8 mouse cellular contexts compared by ENCODE assay signal in the genomic region with DNA sequence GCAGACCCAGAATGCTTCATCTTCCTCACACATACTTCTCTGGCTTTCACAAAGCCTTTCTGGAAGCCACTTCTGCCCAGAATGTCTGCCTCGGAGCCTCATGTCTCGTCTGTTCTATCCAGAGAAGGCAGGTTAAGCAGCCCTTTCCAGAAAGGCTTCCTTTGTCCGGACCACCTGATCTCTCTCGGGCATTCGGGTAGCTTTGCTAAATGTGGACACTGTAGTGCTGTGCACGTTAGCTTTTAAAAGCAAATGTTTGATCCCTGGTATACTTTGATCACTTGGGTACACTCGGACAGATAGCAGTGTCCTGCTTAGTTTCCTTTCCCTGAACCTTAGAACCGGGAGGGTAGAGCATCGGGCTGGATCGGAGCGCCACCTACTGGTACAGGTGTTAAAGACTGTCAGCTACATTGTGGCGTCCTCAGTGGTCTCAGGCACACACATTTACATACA. TPM values are rescaled to one million over a fixed set of nuclear protein-coding genes. Genes with fewer than 3 reads are reported as not detected.
DNase-seq lines count a peak whose midpoint lies in the region; ATAC-seq and TF ChIP-seq lines count a peak whose summit lies in the region.

No protein-coding gene starts in this region.

- 12% methylated on average over 12 of the region's 12 CpGs for WGBS in forebrain, embryonic 14.5 days
- 12% methylated on average over 12 of the region's 12 CpGs for WGBS in neural tube, embryonic 14.5 days

- H3K4me1 ChIP-seq in ES-E14 (ENCODE audit: control insufficient read depth in 2 of 2, insufficient read depth in 2 of 2, low read length in 2 of 2, poor library complexity in 1 of 2) = peaks cover 0 to 3% of the 10 kb centered on the region in 2 experiments; a peak in 1 of 4 replicates
- no peaks in the 10 kb centered on the region for H3K4me1 ChIP-seq in forebrain, embryonic 14.5 days (ENCODE audit: control insufficient read depth, insufficient read depth, low read length)
- H3K4me1 ChIP-seq in neural tube, embryonic 14.5 days (ENCODE audit: control insufficient read depth, insufficient read depth, low read length) = 0 out of 2 replicates have a peak, but pooled peaks cover 3% of the 10 kb centered on the region
- H3K4me1 ChIP-seq in testis, adult 2 months (ENCODE audit: control insufficient read depth, insufficient read depth, low read length) = peaks cover 5% of the 10 kb centered on the region

- peak; percentile 83 for DNase-seq in ES-E14 (ENCODE audit: low read depth, low spot score)
- peak; percentile 67 for DNase-seq in cerebellum, adult 11 months
- DNase-seq in forebrain, embryonic 14.5 days (ENCODE audit: low spot score) = peak; percentile 91
- peak; percentile 14 for DNase-seq in heart, postnatal 25 days (ENCODE audit: low spot score)
- DNase-seq in layer of hippocampus, adult 11-12 months (ENCODE audit: low spot score) = peak; percentile 84
- peak; percentile 59 to 67 for DNase-seq in lung, adult 18-20 months

- no peaks in the 10 kb centered on the region for H3K9me3 ChIP-seq in ES-E14 (ENCODE audit: control insufficient read depth, insufficient read depth, low read depth, low read length)
- no peaks in the 10 kb centered on the region for H3K9me3 ChIP-seq in forebrain, embryonic 14.5 days (replicated peaks; ENCODE audit: control insufficient read depth, low read length)
- no peaks in the 10 kb centered on the region for H3K9me3 ChIP-seq in neural tube, embryonic 14.5 days (ENCODE audit: control insufficient read depth, low read length)

- no peaks in the 10 kb centered on the region for H3K36me3 ChIP-seq in ES-E14 (ENCODE audit: control insufficient read depth, insufficient read depth, low read length, poor library complexity, severe bottlenecking)
- no peaks in the 10 kb centered on the region for H3K36me3 ChIP-seq in forebrain, embryonic 14.5 days (ENCODE audit: control insufficient read depth, insufficient read depth, low read length)
- no peaks in the 10 kb centered on the region for H3K36me3 ChIP-seq in neural tube, embryonic 14.5 days (ENCODE audit: control insufficient read depth, insufficient read depth, low read length)
- no peaks in the 10 kb centered on the region for H3K36me3 ChIP-seq in testis, adult 2 months (ENCODE audit: control insufficient read depth, insufficient read depth, low read length)

- no peak for TF ChIP-seq POLR2A in testis, adult 2 months (IDR thresholded peaks at IDR 0.05; ENCODE audit: control insufficient read depth, low read depth, low read length)

- in situ Hi-C loops in ES-E14 (cut with MboI; ENCODE audit: low sequenced_read_pairs in 2 of 2, unreplicated experiment in 2 of 2) = no loop called here

- H3K4me3 ChIP-seq in ES-E14 (ENCODE audit: insufficient read depth in 1 of 2, low read depth in 1 of 2, low read length in 2 of 2, poor library complexity in 1 of 2, severe bottlenecking in 1 of 2) = peak overlapping the region in 1 of 2 experiments; percentile 49; a peak in 1 of 4 replicates
- peak overlapping the region; percentile 13 for H3K4me3 ChIP-seq in forebrain, embryonic 14.5 days (ENCODE audit: low read depth, low read length)
- peak overlapping the region; percentile 15 for H3K4me3 ChIP-seq in neural tube, embryonic 14.5 days (ENCODE audit: low read depth, low read length)
- peak overlapping the region; percentile 72 for H3K4me3 ChIP-seq in testis, adult 2 months (ENCODE audit: control insufficient read depth, low read depth, low read length)

- no peaks in the 10 kb centered on the region for H3K27me3 ChIP-seq in forebrain, embryonic 14.5 days (replicated peaks; ENCODE audit: control insufficient read depth, insufficient read depth, low read length)
- no peaks in the 10 kb centered on the region for H3K27me3 ChIP-seq in neural tube, embryonic 14.5 days (ENCODE audit: control insufficient read depth, insufficient read depth, low read length)
- H3K27me3 ChIP-seq in testis, adult 2 months (ENCODE audit: control insufficient read depth, insufficient read depth, low read length) = no peaks in the 10 kb centered on the region

- peak; percentile 91 for ATAC-seq in forebrain, embryonic 14.5 days
- peak; percentile 83; the same call in 1 of the 2 replicates for ATAC-seq in neural tube, embryonic 14.5 days (ENCODE audit: low read depth)

- H3K4me2 ChIP-seq in forebrain, embryonic 14.5 days (ENCODE audit: low read length) = peak overlapping the region; percentile 38
- peak overlapping the region; percentile 38 for H3K4me2 ChIP-seq in neural tube, embryonic 14.5 days (ENCODE audit: low read depth, low read length)

- peak; percentile 95; the same call in 1 of the 2 replicates for TF ChIP-seq CTCF in testis, adult 2 months (IDR thresholded peaks at IDR 0.05; ENCODE audit: control insufficient read depth, insufficient read depth, insufficient replicate concordance, low read depth, low read length)

- H3K27ac ChIP-seq in ES-E14 (ENCODE audit: insufficient read depth, low read depth, low read length, poor library complexity, severe bottlenecking) = no peak overlapping the region
- H3K27ac ChIP-seq in forebrain, embryonic 14.5 days (ENCODE audit: low read depth, low read length) = no peak overlapping the region
- H3K27ac ChIP-seq in neural tube, embryonic 14.5 days (ENCODE audit: low read depth, low read length) = no peak overlapping the region
- no peak overlapping the region for H3K27ac ChIP-seq in testis, adult 2 months (ENCODE audit: control insufficient read depth, insufficient read depth, low read depth, low read length)

- H3K9ac ChIP-seq in ES-E14 (ENCODE audit: insufficient read depth, low read depth, low read length, poor library complexity, severe bottlenecking) = no peak overlapping the region; the same call in 1 of the 2 replicates
- 0 out of 2 replicates have a peak overlapping the region, but pooled peaks have one; percentile 4 for H3K9ac ChIP-seq in forebrain, embryonic 14.5 days (ENCODE audit: low read length)
- H3K9ac ChIP-seq in neural tube, embryonic 14.5 days (replicated peaks; ENCODE audit: low read depth, low read length) = 0 out of 2 replicates have a peak overlapping the region, but pooled peaks have one; percentile 13

- intact Hi-C loops in heart, postnatal 25 days (cut with DNase I) = loop anchor here (1.0 to 10.0 kb wide), 3 partner anchors 148 to 763 kb away; no protein-coding TSS in a partner anchor

TF ChIP-seq in ES-E14, 5 proteins besides CTCF, POLR2A, EP300 and RAD21:
- TF ChIP-seq ZC3H11A (IDR thresholded peaks at IDR 0.05; ENCODE audit: borderline replicate concordance, low read depth, low read length) = peak; percentile 49; the same call in 1 of the 2 replicates
- TF ChIP-seq MAFK (IDR thresholded peaks at IDR 0.05; ENCODE audit: insufficient read depth, low read depth, low read length) = no peak
- no peak for TF ChIP-seq CHD2 (IDR thresholded peaks at IDR 0.05; ENCODE audit: low read depth, low read length)
- no peak for TF ChIP-seq HCFC1 (IDR thresholded peaks at IDR 0.05; ENCODE audit: borderline replicate concordance, insufficient read depth, low read length)

RNA-seq across cellular contexts. Expression of a gene that starts 29.7 kb away (rescaled TPM):
- total RNA-seq in ES-E14 (2012; rRNA removed) = 7.4 and 8.1 TPM in 2 replicates
- polyA plus RNA-seq in forebrain, embryonic 14.5 days (2014; fragmentation: Nextera tagmentation; extraction: Ambion mirVana) = 15.1 and 15.5 TPM in 2 replicates
- under 1 TPM; 0.11 to 0.13 TPM for total RNA-seq in heart, postnatal 25 days (2021)
- polyA plus RNA-seq in neural tube, embryonic 14.5 days (2014; fragmentation: Nextera tagmentation; extraction: Ambion mirVana) = 3.7 and 5.7 TPM in 2 replicates
- 74.4 and 92.1 TPM in 2 replicates for polyA plus RNA-seq in testis, adult 2 months (2012; rRNA removed)

Comparison
In these comparisons a context has a peak if more than half of its experiments do, and no peak if none do; other contexts are left out.
1. DNase-seq: peak in every context shown above with its lines; median percentile 91 in forebrain, embryonic 14.5 days; 84 in layer of hippocampus, adult 11-12 months; 83 in ES-E14; 67 in cerebellum, adult 11 months; 63 in lung, adult 18-20 months; 14 in heart, postnatal 25 days.